Mouse (Mus musculus) midbrain, embryonic 12.5 days (tissue): Measurements from ENCODE around the gene Gsx2. TPM values are rescaled to one million over a fixed set of nuclear protein-coding genes. Genes with fewer than 3 reads are reported as not detected.

Experiments
- ATAC-seq: fragments of 200-750 bp; cut with Nextera tagmentation; 2 replicates; pipeline ENCODE4 v1.8.0; 2017; ENCODE audit warnings: low read depth, moderate TSS enrichment, moderate library complexity; ENCODE audit not compliant: low FRiP score
- H3K27ac ChIP-seq: fragments of 300-500 bp; sonication (generic); replicated peaks from 2 replicates; pipeline ENCODE4 v1.5.1; 2016; ENCODE audit warnings: mild to moderate bottlenecking
- H3K27me3 ChIP-seq: fragments of 300-500 bp; sonication (generic); 2 replicates; pipeline ENCODE4 v1.6.1; 2016; ENCODE audit warnings: mild to moderate bottlenecking
- H3K36me3 ChIP-seq: fragments of 300-500 bp; sonication (generic); 2 replicates; pipeline ENCODE4 v1.6.1; 2016
- H3K4me1 ChIP-seq: fragments of 300-500 bp; sonication (generic); 2 replicates; pipeline ENCODE4 v1.6.1; 2016
- H3K4me2 ChIP-seq: fragments of 300-500 bp; sonication (generic); replicated peaks from 2 replicates; pipeline ENCODE4 v1.6.1; 2016; ENCODE audit warnings: mild to moderate bottlenecking, moderate library complexity
- H3K4me3 ChIP-seq: fragments of 300-500 bp; sonication (generic); 2 replicates; pipeline ENCODE4 v1.5.1; 2016; ENCODE audit warnings: mild to moderate bottlenecking
- H3K9ac ChIP-seq: fragments of 300-500 bp; sonication (generic); replicated peaks from 2 replicates; pipeline ENCODE4 v1.6.1; 2016; ENCODE audit warnings: mild to moderate bottlenecking, moderate library complexity
- H3K9me3 ChIP-seq: fragments of 300-500 bp; sonication (generic); 2 replicates; pipeline ENCODE4 v1.6.1; 2016; ENCODE audit warnings: mild to moderate bottlenecking
- WGBS: fragments of 180-500 bp; shearing (Covaris S2); methylation state at CpG from one replicate; pipeline ENCODE4 v1.1.7; 2016; 5-methylcytosine and 5-hydroxymethylcytosine counted together
- polyA plus RNA-seq: library from polyadenylated mRNA; unstranded; fragments of >200 nt; fragmentation: Nextera tagmentation; extraction: Ambion mirVana; gene quantifications from 2 replicates; pipeline ENCODE4 v1.2.1, GENCODE M21; 2016

Gsx2 gene
- polyA plus RNA-seq, 1 experiment from 2014 or later, result 3.6 TPM

DNA sequence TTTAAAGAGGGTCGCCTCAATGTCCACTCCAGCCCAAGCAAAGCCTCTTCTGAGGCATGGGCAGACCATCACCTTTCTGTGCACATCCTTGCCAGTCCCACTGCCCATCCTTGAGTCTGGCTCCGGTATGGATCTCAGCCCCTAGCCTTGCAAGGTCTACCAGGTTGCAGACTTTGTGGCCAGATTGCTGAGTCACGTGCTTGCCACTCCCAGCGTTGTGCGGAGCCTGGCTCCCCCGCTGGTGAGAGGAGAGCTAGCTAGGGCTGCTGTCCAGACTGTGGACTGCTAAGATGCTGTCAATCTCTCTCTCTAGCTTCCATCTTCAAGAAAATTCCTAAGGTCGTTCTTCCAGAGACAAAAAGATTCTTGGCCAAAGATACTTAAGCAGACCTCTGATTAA lies 4.2 kb downstream of the Gsx2 start:
- H3K27ac ChIP-seq, result no peak overlapping the region
- H3K4me1 ChIP-seq, result peaks cover 44% of the 10 kb centered on the region
- H3K4me2 ChIP-seq, result no peak overlapping the region
- H3K9me3 ChIP-seq, result no peaks in the 10 kb centered on the region
- H3K4me3 ChIP-seq, result no peak overlapping the region
- no peaks in the 10 kb centered on the region for H3K36me3 ChIP-seq
- peaks cover 98% of the 10 kb centered on the region for H3K27me3 ChIP-seq
- WGBS, result under 1% methylated on average over 7 of the region's 7 CpGs
- no peak for ATAC-seq
- H3K9ac ChIP-seq, result no peak overlapping the region

DNA sequence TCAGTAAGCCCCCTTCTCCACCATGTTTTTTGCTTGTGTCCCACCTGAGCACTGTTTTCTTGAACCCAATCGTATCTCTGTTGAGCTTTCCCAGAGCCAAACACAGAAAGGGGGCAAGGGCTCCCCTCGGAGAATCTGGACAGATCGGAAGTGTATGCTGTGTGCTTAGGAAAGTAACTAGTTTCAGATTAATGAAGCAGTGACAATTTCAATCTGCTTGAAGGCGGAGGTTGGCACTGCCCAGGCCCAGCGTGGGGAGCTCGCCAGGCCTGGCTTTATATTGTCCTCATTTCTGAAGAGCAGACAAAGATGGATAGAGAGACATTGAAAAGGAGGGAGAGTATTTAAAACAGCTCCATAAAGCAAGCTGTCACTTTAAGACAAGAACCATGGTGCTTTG lies 7.0 kb downstream of the Gsx2 start:
- no peak overlapping the region for H3K4me2 ChIP-seq
- no peak overlapping the region for H3K27ac ChIP-seq
- no peaks in the 10 kb centered on the region for H3K36me3 ChIP-seq
- H3K4me1 ChIP-seq, result peaks cover 41% of the 10 kb centered on the region
- under 1% methylated on average over 6 of the region's 6 CpGs for WGBS
- no peak for ATAC-seq
- peaks cover 97% of the 10 kb centered on the region for H3K27me3 ChIP-seq
- H3K9me3 ChIP-seq, result no peaks in the 10 kb centered on the region
- no peak overlapping the region for H3K9ac ChIP-seq
- no peak overlapping the region for H3K4me3 ChIP-seq

DNA sequence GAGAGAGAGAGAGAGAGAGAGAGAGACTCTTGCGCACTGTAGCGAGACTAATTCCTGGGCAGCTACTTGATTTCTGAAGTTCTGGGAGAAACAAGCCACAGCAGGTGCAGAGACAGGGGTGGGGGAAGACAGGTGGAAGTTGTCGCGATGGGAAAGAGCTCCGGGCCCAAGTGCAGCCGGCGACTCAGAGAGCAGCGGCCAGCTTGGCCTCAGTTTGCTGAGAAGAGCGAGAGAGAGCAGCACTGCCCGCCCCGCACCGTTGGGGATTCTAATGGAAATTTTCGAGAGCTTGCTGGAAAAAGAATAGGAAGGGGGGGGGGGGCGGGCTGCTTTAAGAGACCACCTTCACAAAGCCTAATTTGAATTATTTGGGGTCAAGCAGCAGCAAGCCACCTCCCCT lies 7.7 kb downstream of the Gsx2 start:
- peaks cover 41% of the 10 kb centered on the region for H3K4me1 ChIP-seq
- H3K4me3 ChIP-seq, result 0 out of 2 replicates have a peak overlapping the region, but pooled peaks have one; percentile 7
- H3K27ac ChIP-seq, result no peak overlapping the region

DNA sequence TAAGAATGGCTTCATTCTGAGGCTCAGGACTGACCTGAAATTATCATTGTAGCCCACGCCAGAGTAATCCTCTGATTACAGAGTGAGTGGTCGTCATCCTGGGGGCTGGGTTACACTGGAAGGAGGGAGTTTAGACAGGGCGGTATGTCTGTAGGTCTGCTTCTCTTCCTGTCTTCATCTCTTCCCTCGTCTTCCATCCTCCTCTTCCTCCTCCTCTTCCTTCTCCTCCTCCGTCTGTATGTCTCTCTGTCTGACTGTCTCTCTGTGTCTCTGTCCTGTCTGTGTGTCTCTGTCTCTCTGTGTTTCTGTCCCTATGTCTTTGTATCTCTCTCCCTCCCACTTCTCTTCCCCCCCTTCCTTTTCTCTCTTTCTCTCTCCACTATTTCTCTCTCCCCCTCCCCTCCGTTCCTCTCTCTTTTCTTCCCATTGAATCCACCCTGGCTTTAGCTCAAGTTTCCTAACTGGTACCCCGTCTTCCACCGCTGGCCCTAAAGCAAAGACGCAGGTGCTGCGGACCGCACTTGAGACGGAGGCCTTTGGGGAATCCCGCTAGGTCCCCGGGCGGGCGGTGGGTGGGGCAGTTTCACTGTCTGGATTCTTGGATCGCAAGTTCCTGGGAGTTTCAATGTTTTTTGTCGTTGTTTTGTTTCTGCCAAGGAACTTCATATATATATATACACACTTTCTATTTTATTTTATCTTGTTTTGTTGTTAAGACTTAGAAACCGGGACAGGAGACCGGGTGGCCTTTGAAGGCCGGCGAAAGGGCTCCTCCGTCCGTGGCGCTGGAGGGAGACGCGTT lies 8.4 kb downstream of the Gsx2 start:
- peaks cover 41% of the 10 kb centered on the region for H3K4me1 ChIP-seq
- peaks cover 94% of the 10 kb centered on the region for H3K27me3 ChIP-seq
- WGBS, result under 1% methylated on average over 27 of the region's 27 CpGs
- no peak overlapping the region for H3K27ac ChIP-seq
- H3K9me3 ChIP-seq, result no peaks in the 10 kb centered on the region
- H3K36me3 ChIP-seq, result no peaks in the 10 kb centered on the region
- H3K4me3 ChIP-seq, result no peak overlapping the region
- H3K4me2 ChIP-seq, result 0 out of 2 replicates have a peak overlapping the region, but pooled peaks have one; percentile 13
- no peak for ATAC-seq
- H3K9ac ChIP-seq, result no peak overlapping the region

More for the DNA sequence above, 7.7 kb downstream of the Gsx2 start:
- peak overlapping the region; percentile 23; the same call in 1 of the 2 replicates for H3K4me2 ChIP-seq
- H3K9ac ChIP-seq, result no peak overlapping the region
- under 1% methylated on average over 13 of the region's 14 CpGs for WGBS
- no peak for ATAC-seq
- H3K27me3 ChIP-seq, result peaks cover 95% of the 10 kb centered on the region
- no peaks in the 10 kb centered on the region for H3K9me3 ChIP-seq
- H3K36me3 ChIP-seq, result no peaks in the 10 kb centered on the region

DNA sequence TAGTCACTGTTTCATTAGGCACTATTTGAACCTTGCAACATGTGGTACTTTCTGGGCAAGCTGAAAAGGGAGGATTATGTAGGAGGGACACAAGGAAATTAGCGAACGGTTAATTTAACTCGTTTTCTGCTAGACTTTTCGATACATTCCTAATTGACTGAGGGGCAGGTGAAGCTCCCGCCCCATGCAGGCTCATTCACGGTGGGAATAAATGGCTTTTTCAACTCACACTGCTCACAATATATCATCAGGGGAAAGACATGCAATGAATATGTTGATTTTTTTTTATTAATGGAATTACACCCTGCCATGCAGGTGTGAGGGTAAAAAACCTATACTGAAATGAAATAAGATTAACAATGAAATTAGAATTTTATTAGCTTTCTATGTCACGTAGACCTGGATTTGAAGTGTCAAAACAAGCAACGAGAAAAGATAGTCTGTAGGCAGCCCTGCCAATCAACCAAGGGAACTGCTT lies 9.0 kb downstream of the Gsx2 start:
- Histone ChIP-seq H3K9me3 (no peaks in the 10 kb centered on the region), H3K27ac (no peak overlapping the region), H3K9ac (no peak overlapping the region), H3K4me2 (peak overlapping the region; percentile 42; the same call in 1 of the 2 replicates), H3K36me3 (no peaks in the 10 kb centered on the region), H3K4me3 (0 out of 2 replicates have a peak overlapping the region, but pooled peaks have one; percentile 21), H3K27me3 (peaks cover 93% of the 10 kb centered on the region), H3K4me1 (peaks cover 40% of the 10 kb centered on the region)
- 3% methylated on average over 8 of the region's 8 CpGs for WGBS
- no peak for ATAC-seq

DNA sequence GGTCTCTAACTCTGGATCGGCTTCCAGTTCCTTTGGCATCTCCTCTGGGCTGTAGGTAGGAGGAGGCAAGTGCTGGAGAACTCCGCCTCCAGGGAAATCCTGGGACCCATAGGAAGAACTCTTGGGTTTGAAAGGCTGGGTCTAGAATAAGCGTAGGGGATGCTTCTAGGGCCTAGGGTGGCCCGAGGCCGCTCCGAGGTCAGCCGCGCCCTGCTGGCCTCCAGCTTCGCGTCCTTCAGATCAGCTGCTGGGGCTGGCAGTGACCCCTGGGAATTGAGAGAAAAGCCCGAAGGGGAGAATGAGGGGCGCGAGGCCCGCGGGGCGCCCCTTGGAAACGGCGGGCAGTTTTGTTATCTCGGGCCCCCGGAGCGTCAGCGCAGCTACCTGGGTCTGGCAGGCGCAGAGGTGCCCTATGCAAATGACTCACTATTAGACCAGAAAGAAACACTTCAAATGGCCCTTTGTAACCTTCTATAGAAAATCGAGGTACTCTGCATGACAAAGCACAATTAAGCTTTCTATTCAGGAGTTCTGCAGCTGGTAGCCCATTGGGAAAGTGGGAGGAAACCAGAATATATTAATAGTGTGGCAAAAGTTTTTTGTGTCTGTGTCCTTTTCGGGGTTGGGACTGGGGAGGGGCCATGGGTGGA lies 9.6 kb downstream of the Gsx2 start:
- H3K36me3 ChIP-seq, result no peaks in the 10 kb centered on the region
- ATAC-seq, result peak; percentile 76
- H3K4me2 ChIP-seq, result peak overlapping the region; percentile 42
- H3K4me3 ChIP-seq, result peak overlapping the region; percentile 21
- H3K27me3 ChIP-seq, result peaks cover 93% of the 10 kb centered on the region
- no peak overlapping the region for H3K27ac ChIP-seq
- peaks cover 38% of the 10 kb centered on the region for H3K4me1 ChIP-seq
- no peak overlapping the region for H3K9ac ChIP-seq
- no peaks in the 10 kb centered on the region for H3K9me3 ChIP-seq
- WGBS, result 1% methylated on average over 25 of the region's 25 CpGs

DNA sequence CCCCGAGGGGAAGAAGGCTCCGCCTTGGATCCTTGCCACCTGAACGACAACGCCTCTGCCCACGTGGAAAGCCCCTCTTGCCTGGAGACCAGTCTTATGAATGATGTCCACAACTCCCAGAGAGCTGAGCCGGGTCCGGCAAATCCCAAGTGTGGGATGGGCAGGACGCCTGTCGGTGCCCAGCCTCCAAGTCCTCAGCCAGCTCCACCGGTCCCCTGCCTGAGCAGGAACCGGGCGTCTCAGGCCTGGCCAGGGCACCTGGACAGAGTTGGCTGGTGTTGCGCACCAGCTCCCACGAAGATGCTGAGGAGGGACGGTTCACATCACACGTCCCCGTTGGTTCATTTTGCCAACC lies 10.1 kb downstream of the Gsx2 start:
- no peak overlapping the region for H3K9ac ChIP-seq
- H3K27ac ChIP-seq, result no peak overlapping the region
- peak overlapping the region; percentile 42; the same call in 1 of the 2 replicates for H3K4me2 ChIP-seq
- H3K36me3 ChIP-seq, result no peaks in the 10 kb centered on the region
- no peak overlapping the region for H3K4me3 ChIP-seq
- ATAC-seq, result peak; percentile 69
- H3K4me1 ChIP-seq, result peaks cover 38% of the 10 kb centered on the region
- no peaks in the 10 kb centered on the region for H3K9me3 ChIP-seq
- H3K27me3 ChIP-seq, result peaks cover 92% of the 10 kb centered on the region
- WGBS, result under 1% methylated on average over 17 of the region's 17 CpGs

DNA sequence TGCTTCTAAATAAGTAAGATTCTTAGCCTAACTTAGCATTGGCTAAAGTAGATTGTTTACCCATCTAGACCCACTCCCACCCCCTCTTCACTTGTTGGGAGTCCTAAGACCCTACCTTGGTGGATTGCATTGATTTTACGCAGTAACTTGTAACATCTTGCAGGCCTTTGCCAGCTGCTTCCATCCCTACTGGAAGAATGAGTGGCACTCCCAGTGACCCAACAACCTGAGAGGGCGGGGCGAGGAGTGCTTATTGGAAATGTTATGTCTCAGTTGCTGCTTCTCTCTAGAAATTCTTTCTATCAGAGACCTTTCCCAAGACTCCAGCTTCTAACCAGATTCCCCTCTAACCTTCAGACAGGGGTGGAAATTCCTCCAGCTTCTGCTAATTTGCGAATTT lies 10.5 kb downstream of the Gsx2 start:
- WGBS, result 9% methylated on average over 4 of the region's 4 CpGs
- no peak overlapping the region for H3K4me3 ChIP-seq
- ATAC-seq, result no peak
- H3K4me1 ChIP-seq, result peaks cover 38% of the 10 kb centered on the region
- H3K36me3 ChIP-seq, result no peaks in the 10 kb centered on the region
- H3K9me3 ChIP-seq, result no peaks in the 10 kb centered on the region
- H3K27ac ChIP-seq, result no peak overlapping the region
- H3K27me3 ChIP-seq, result peaks cover 91% of the 10 kb centered on the region
- H3K4me2 ChIP-seq, result no peak overlapping the region
- H3K9ac ChIP-seq, result no peak overlapping the region

DNA sequence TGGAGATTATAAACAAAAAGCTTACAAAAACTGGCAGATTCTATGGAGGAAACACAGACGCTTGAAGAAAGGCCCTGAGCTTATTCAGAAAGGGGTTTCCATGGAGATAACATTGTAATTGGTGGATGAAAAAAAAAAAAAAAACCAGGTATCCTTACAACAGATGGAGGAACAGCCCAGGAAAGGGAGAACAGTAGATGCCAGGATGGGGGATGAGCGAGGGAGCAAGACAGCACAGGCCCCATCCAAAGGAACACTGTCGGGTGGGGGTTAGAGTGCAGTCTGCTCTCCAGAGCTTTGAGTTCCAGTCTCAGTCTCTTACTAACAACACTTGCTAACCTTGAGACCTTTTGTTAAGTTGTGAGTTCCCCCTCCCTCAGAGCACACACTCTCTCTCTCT lies 31.1 kb downstream of the Gsx2 start:
- Histone ChIP-seq H3K36me3 (no peaks in the 10 kb centered on the region), H3K4me2 (no peak overlapping the region), H3K27me3 (0 out of 2 replicates have a peak, but pooled peaks cover 10% of the 10 kb centered on the region), H3K4me3 (no peak overlapping the region), H3K4me1 (no peaks in the 10 kb centered on the region), H3K27ac (no peak overlapping the region), H3K9ac (no peak overlapping the region), H3K9me3 (no peaks in the 10 kb centered on the region)
- 59% methylated on average over 3 of the region's 3 CpGs for WGBS
- ATAC-seq, result no peak

DNA sequence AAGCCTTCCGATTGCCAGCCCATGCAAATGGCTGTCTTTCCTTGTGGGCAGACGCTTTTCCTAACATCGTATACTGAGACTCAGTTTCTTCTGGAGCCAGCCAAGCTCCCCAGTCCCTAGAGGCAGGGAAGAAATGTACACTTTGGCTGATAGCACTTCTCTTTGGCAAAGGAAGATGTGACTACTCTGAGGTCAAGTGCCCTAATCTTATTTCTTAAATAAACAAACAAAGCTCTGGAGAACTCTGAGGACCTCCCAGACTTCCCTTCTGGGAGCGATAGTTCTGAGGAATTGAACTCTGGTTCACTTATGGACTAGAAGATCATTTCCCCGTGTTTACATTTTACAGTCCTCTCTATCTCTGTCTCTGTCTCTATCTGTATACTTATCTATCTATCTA lies 34.0 kb downstream of the Gsx2 start:
- H3K27me3 ChIP-seq, result no peaks in the 10 kb centered on the region
- H3K4me3 ChIP-seq, result no peak overlapping the region
- no peak overlapping the region for H3K27ac ChIP-seq
- no peak overlapping the region for H3K9ac ChIP-seq
- no peaks in the 10 kb centered on the region for H3K36me3 ChIP-seq
- no peaks in the 10 kb centered on the region for H3K4me1 ChIP-seq
- H3K9me3 ChIP-seq, result no peaks in the 10 kb centered on the region
- WGBS, result 67% methylated on average over 5 of the region's 5 CpGs
- no peak for ATAC-seq
- H3K4me2 ChIP-seq, result no peak overlapping the region

DNA sequence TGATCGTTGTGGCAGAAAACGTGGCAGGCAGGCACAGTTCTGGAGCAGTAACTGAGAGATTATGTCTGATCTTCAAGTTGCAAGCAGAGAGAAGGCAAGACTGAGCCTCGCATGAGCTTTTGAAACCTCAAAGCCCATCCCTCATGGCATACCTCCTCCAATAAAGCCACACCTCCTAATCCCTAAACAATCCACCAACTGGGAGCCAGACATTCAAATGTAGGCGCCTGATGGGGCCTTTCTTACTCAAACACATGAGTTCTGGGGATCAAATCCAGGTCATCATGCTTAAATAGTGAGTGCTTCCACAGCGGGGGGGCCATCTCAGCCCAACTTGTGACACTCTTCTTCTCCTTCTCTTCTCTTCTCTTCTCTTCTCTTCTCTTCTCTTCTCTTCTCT lies 36.4 kb downstream of the Gsx2 start:
- WGBS, result 47% methylated on average over 5 of the region's 5 CpGs
- Histone ChIP-seq H3K27ac (no peak overlapping the region), H3K4me3 (no peak overlapping the region), H3K4me2 (no peak overlapping the region), H3K4me1 (no peaks in the 10 kb centered on the region), H3K9ac (no peak overlapping the region), H3K36me3 (no peaks in the 10 kb centered on the region), H3K9me3 (no peaks in the 10 kb centered on the region), H3K27me3 (no peaks in the 10 kb centered on the region)
- ATAC-seq, result no peak

DNA sequence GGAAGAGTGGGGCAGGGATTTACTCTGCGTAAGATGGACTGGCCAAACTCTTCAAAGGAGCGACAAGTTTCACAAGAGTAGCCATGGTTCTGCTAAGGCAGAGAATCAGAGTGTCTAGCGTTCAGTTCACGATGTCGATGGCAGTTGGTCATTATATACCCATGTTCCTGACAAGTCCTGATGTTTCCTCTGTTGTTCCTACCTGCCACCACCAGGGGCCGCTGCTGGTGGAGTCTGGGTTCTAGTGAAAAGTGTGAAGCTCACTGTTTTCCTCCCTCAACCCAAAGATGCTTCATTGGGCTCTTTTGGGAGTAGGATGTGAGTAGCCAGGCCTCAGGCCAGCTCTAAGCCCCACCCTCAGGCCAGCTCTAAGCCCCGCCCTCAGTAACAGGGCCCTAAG lies 43.4 kb downstream of the Gsx2 start:
- WGBS, result 68% methylated on average over 7 of the region's 7 CpGs
- no peak overlapping the region for H3K4me3 ChIP-seq
- no peak overlapping the region for H3K27ac ChIP-seq
- H3K4me1 ChIP-seq, result no peaks in the 10 kb centered on the region
- no peak overlapping the region for H3K4me2 ChIP-seq
- ATAC-seq, result no peak
- peaks cover 20% of the 10 kb centered on the region; the same call in 1 of the 2 replicates for H3K27me3 ChIP-seq
- no peak overlapping the region for H3K9ac ChIP-seq
- no peaks in the 10 kb centered on the region for H3K9me3 ChIP-seq
- no peaks in the 10 kb centered on the region for H3K36me3 ChIP-seq
